Mouse (Mus musculus): ENCODE results near the gene Hint2. TPM values are rescaled to one million over a fixed set of nuclear protein-coding genes. Genes with fewer than 3 reads are reported as not detected.
A peak's percentile ranks its signal among the peaks of the same experiment; 100 is the strongest.

Hint2 gene
- total and polyA plus RNA-seq, 2 experiments from 2014 or later, result 98.7 to 131 TPM

GRCm38 (mm10) chr4:43655656-43656338, 469 bp downstream of the Hint2 start:
- no peaks in the 10 kb centered on the region for H3K4me1 ChIP-seq (ENCODE audit: insufficient read depth, low read length)
- H3K27ac ChIP-seq, result peak overlapping the region; percentile 97
- no peaks in the 10 kb centered on the region for H3K27me3 ChIP-seq (ENCODE audit: insufficient read depth, low read length)
- H3K36me3 ChIP-seq (ENCODE audit: insufficient read depth, low read length), result no peaks in the 10 kb centered on the region
- ATAC-seq (peak; percentile 48), DNase-seq (ENCODE audit: low spot score) (no peak)
- no peak for TF ChIP-seq CTCF (IDR thresholded peaks at IDR 0.05; ENCODE audit: low read depth)
- 5% methylated on average over 34 of the region's 34 CpGs for whole genome bisulfite sequencing
- peak overlapping the region; percentile 70 for H3K4me2 ChIP-seq (ENCODE audit: low read depth, low read length)
- no peaks in the 10 kb centered on the region for H3K9me3 ChIP-seq (ENCODE audit: low read length)
- peak overlapping the region; percentile 91 for H3K9ac ChIP-seq (replicated peaks; ENCODE audit: low read length)
- peak overlapping the region; percentile 84 for H3K4me3 ChIP-seq (ENCODE audit: low read length)

GRCm38 (mm10) chr4:43653161-43654015, 2.9 kb downstream of the Hint2 start, which contains the start of gene Spag8:
TSS of gene Spag8 (minus strand) at chr4:43653594.
- Histone ChIP-seq H3K27ac (peak within 1 kb of the TSS; percentile 57), H3K36me3 (ENCODE audit: insufficient read depth, low read length) (peaks cover 3% of the 10 kb centered on the region; the same call in 1 of the 2 replicates), H3K4me2 (ENCODE audit: low read depth, low read length) (peak within 1 kb of the TSS; percentile 47), H3K4me1 (ENCODE audit: insufficient read depth, low read length) (no peaks in the 10 kb centered on the region), H3K9ac (replicated peaks; ENCODE audit: low read length) (no peak within 1 kb of the TSS), H3K4me3 (ENCODE audit: low read length) (peak within 1 kb of the TSS; percentile 19), H3K9me3 (ENCODE audit: low read length) (no peaks in the 10 kb centered on the region), H3K27me3 (ENCODE audit: insufficient read depth, low read length) (no peaks in the 10 kb centered on the region)
- no peak for TF ChIP-seq CTCF (IDR thresholded peaks at IDR 0.05; ENCODE audit: low read depth)
- DNase-seq (ENCODE audit: low spot score) (peak; percentile 79), ATAC-seq (0 out of 2 replicates have a peak, but pooled peaks have one; percentile 21)
- 12% methylated on average over 24 of the region's 24 CpGs for WGBS

GRCm38 (mm10) chr4:43652726-43653125, 3.5 kb downstream of the Hint2 start:
- TF ChIP-seq CTCF (IDR thresholded peaks at IDR 0.05; ENCODE audit: low read depth), result no peak

GRCm38 (mm10) chr4:43649783-43650182, 6.5 kb downstream of the Hint2 start:
- WGBS, result 95% methylated on average over 3 of the region's 3 CpGs
- no peaks in the 10 kb centered on the region for H3K4me1 ChIP-seq (ENCODE audit: insufficient read depth, low read length)
- DNase-seq (ENCODE audit: low spot score), result no peak
- ATAC-seq, result no peak
- TF ChIP-seq CTCF (IDR thresholded peaks at IDR 0.05; ENCODE audit: low read depth), result peak; percentile 55
- H3K27ac ChIP-seq, result no peak overlapping the region
- no peak overlapping the region for H3K9ac ChIP-seq (replicated peaks; ENCODE audit: low read length)
- peaks cover 3% of the 10 kb centered on the region; the same call in 1 of the 2 replicates for H3K36me3 ChIP-seq (ENCODE audit: insufficient read depth, low read length)
- no peaks in the 10 kb centered on the region for H3K9me3 ChIP-seq (ENCODE audit: low read length)
- no peak overlapping the region for H3K4me3 ChIP-seq (ENCODE audit: low read length)
- no peak overlapping the region for H3K4me2 ChIP-seq (ENCODE audit: low read depth, low read length)
- H3K27me3 ChIP-seq (ENCODE audit: insufficient read depth, low read length), result no peaks in the 10 kb centered on the region

More at GRCm38 (mm10) chr4:43652726-43653125, 3.5 kb downstream of the Hint2 start:
- H3K9me3 ChIP-seq (ENCODE audit: low read length), result no peaks in the 10 kb centered on the region
- peak overlapping the region; percentile 19 for H3K4me3 ChIP-seq (ENCODE audit: low read length)
- peak overlapping the region; percentile 57; the same call in 1 of the 2 replicates for H3K27ac ChIP-seq
- H3K4me1 ChIP-seq (ENCODE audit: insufficient read depth, low read length), result no peaks in the 10 kb centered on the region
- no peak for DNase-seq (ENCODE audit: low spot score)
- peaks cover 3% of the 10 kb centered on the region; the same call in 1 of the 2 replicates for H3K36me3 ChIP-seq (ENCODE audit: insufficient read depth, low read length)
- peak overlapping the region; percentile 47 for H3K4me2 ChIP-seq (ENCODE audit: low read depth, low read length)
- WGBS, result 95% methylated on average over 4 of the region's 4 CpGs
- ATAC-seq, result no peak
- no peak overlapping the region for H3K9ac ChIP-seq (replicated peaks; ENCODE audit: low read length)
- no peaks in the 10 kb centered on the region for H3K27me3 ChIP-seq (ENCODE audit: insufficient read depth, low read length)

- H3K4me1 ChIP-seq (ENCODE audit: insufficient read depth, low read length), result no peaks in the 10 kb centered on the region
- no peak overlapping the region for H3K4me3 ChIP-seq (ENCODE audit: low read length)
- H3K9me3 ChIP-seq (ENCODE audit: low read length), result no peaks in the 10 kb centered on the region
- ATAC-seq, result no peak
- H3K4me2 ChIP-seq (ENCODE audit: low read depth, low read length), result no peak overlapping the region
- H3K27me3 ChIP-seq (ENCODE audit: insufficient read depth, low read length), result no peaks in the 10 kb centered on the region
- no peak overlapping the region for H3K9ac ChIP-seq (replicated peaks; ENCODE audit: low read length)
- peaks cover 7% of the 10 kb centered on the region; the same call in 1 of the 2 replicates for H3K36me3 ChIP-seq (ENCODE audit: insufficient read depth, low read length)
- TF ChIP-seq CTCF (IDR thresholded peaks at IDR 0.05; ENCODE audit: low read depth), result no peak
- H3K27ac ChIP-seq, result no peak overlapping the region
- WGBS, result 90% methylated on average over 6 of the region's 6 CpGs
- DNase-seq (ENCODE audit: low spot score), result no peak
These were observed 15.8 kb downstream of the Hint2 start for GRCm38 (mm10) chr4:43640491-43640890.

- no peaks in the 10 kb centered on the region for H3K4me1 ChIP-seq (ENCODE audit: insufficient read depth, low read length)
- no peak overlapping the region for H3K4me2 ChIP-seq (ENCODE audit: low read depth, low read length)
- H3K27ac ChIP-seq, result no peak overlapping the region
- H3K9ac ChIP-seq (replicated peaks; ENCODE audit: low read length), result no peak overlapping the region
- no peak for DNase-seq (ENCODE audit: low spot score)
- TF ChIP-seq CTCF (IDR thresholded peaks at IDR 0.05; ENCODE audit: low read depth), result no peak
- H3K4me3 ChIP-seq (ENCODE audit: low read length), result no peak overlapping the region
- H3K27me3 ChIP-seq (ENCODE audit: insufficient read depth, low read length), result no peaks in the 10 kb centered on the region
- peaks cover 7% of the 10 kb centered on the region; the same call in 1 of the 2 replicates for H3K36me3 ChIP-seq (ENCODE audit: insufficient read depth, low read length)
- 80% methylated on average over 9 of the region's 9 CpGs for WGBS
- ATAC-seq, result no peak
- no peaks in the 10 kb centered on the region for H3K9me3 ChIP-seq (ENCODE audit: low read length)
These were observed 16.2 kb downstream of the Hint2 start for GRCm38 (mm10) chr4:43640076-43640475.
